Mouse (Mus musculus): ENCODE results near the gene Tstd3. TPM values are rescaled to one million over a fixed set of nuclear protein-coding genes. Genes with fewer than 3 reads are reported as not detected.

Tstd3 gene
- polyA plus RNA-seq (2017; shearing (Covaris generic)) = 8.8 TPM

GRCm38 (mm10) chr4:21766863-21767304 lies at the start of gene Tstd3, which contains the start of gene Usp45:
Gene Tstd3, minus strand, starts transcription at chr4:21767212.
Gene Usp45, plus strand, starts transcription at chr4:21767156.

GRCm38 (mm10) chr4:21727615-21728165 lies 39.3 kb downstream of the Tstd3 start, which contains the start of gene Ccnc:
Gene Ccnc, plus strand, starts transcription at chr4:21727701.

Other genes with a start within 250 kb of the Tstd3 start
- gene Prdm13, start 81.2 kb downstream of the Tstd3 start, polyA plus RNA-seq (2017; shearing (Covaris generic)) = not detected
- 30.8 TPM for gene Ccnc, start 39.5 kb downstream of the Tstd3 start, polyA plus RNA-seq (2017; shearing (Covaris generic))
- gene Usp45, start 56 bp downstream of the Tstd3 start, polyA plus RNA-seq (2017; shearing (Covaris generic)) = 27.0 TPM
- 146 TPM for gene Pnisr, start 80.4 kb upstream of the Tstd3 start, polyA plus RNA-seq (2017; shearing (Covaris generic))
- 4.7 TPM for gene Coq3, start 112.5 kb upstream of the Tstd3 start, polyA plus RNA-seq (2017; shearing (Covaris generic))
- gene Faxc, start 164.1 kb upstream of the Tstd3 start, polyA plus RNA-seq (2017; shearing (Covaris generic)) = not detected